Mouse (Mus musculus): ENCODE data around the gene Slc7a11. TPM values are rescaled to one million over a fixed set of nuclear protein-coding genes. Genes with fewer than 3 reads are reported as not detected.
A peak's percentile ranks its signal among the peaks of the same experiment; 100 is the strongest.
"Not testable (repeated sequence)": the region's sequence is repeated elsewhere in the genome, so short reads cannot be mapped to it uniquely, and the experiment has no call there.

The Slc7a11 gene
- polyA plus RNA-seq, 1 experiment from 2014 or later = 2.8 TPM

GRCm38 (mm10) chr3:50442341-50443292, 797 bp downstream of the Slc7a11 start:
- Histone ChIP-seq H3K4me1 (replicated peaks; ENCODE audit: control insufficient read depth, insufficient read depth, low read length) (peaks cover 7% of the 10 kb centered on the region), H3K4me3 (replicated peaks; ENCODE audit: low read length) (peak overlapping the region; percentile 4; the same call in 1 of the 2 replicates), H3K4me2 (ENCODE audit: low read length) (peak overlapping the region; percentile 56), H3K9ac (replicated peaks; ENCODE audit: low read depth, low read length) (peak overlapping the region; percentile 16; the same call in 1 of the 2 replicates), H3K9me3 (ENCODE audit: control insufficient read depth, low read length) (no peaks in the 10 kb centered on the region), H3K27me3 (replicated peaks; ENCODE audit: control insufficient read depth, insufficient read depth, low read length) (no peaks in the 10 kb centered on the region), H3K27ac (ENCODE audit: low read length) (no peak overlapping the region), H3K36me3 (ENCODE audit: control insufficient read depth, insufficient read depth) (no peaks in the 10 kb centered on the region)
- WGBS = 70% methylated on average over 19 of the region's 19 CpGs
- ATAC-seq = peak; percentile 20; the same call in 1 of the 2 replicates

- no peak for ATAC-seq
- WGBS = 91% methylated on average over 3 of the region's 3 CpGs
- Histone ChIP-seq H3K36me3 (ENCODE audit: control insufficient read depth, insufficient read depth) (no peaks in the 10 kb centered on the region), H3K27ac (ENCODE audit: low read length) (no peak overlapping the region), H3K9me3 (ENCODE audit: control insufficient read depth, low read length) (no peaks in the 10 kb centered on the region), H3K9ac (replicated peaks; ENCODE audit: low read depth, low read length) (no peak overlapping the region), H3K4me2 (ENCODE audit: low read length) (no peak overlapping the region), H3K4me1 (replicated peaks; ENCODE audit: control insufficient read depth, insufficient read depth, low read length) (peaks cover 7% of the 10 kb centered on the region), H3K27me3 (replicated peaks; ENCODE audit: control insufficient read depth, insufficient read depth, low read length) (no peaks in the 10 kb centered on the region), H3K4me3 (replicated peaks; ENCODE audit: low read length) (no peak overlapping the region)
These were observed 2.1 kb downstream of the Slc7a11 start for GRCm38 (mm10) chr3:50441330-50441729.

GRCm38 (mm10) chr3:50440409-50440808, 3.0 kb downstream of the Slc7a11 start:
- 91% methylated on average over 2 of the region's 2 CpGs for WGBS
- peaks cover 7% of the 10 kb centered on the region for H3K4me1 ChIP-seq (replicated peaks; ENCODE audit: control insufficient read depth, insufficient read depth, low read length)
- no peak overlapping the region for H3K9ac ChIP-seq (replicated peaks; ENCODE audit: low read depth, low read length)
- H3K9me3 ChIP-seq (ENCODE audit: control insufficient read depth, low read length) = no peaks in the 10 kb centered on the region
- ATAC-seq = no peak
- no peak overlapping the region for H3K4me2 ChIP-seq (ENCODE audit: low read length)
- no peaks in the 10 kb centered on the region for H3K36me3 ChIP-seq (ENCODE audit: control insufficient read depth, insufficient read depth)
- no peak overlapping the region for H3K4me3 ChIP-seq (replicated peaks; ENCODE audit: low read length)
- no peaks in the 10 kb centered on the region for H3K27me3 ChIP-seq (replicated peaks; ENCODE audit: control insufficient read depth, insufficient read depth, low read length)
- H3K27ac ChIP-seq (ENCODE audit: low read length) = no peak overlapping the region

GRCm38 (mm10) chr3:50439429-50439828, 4.0 kb downstream of the Slc7a11 start:
- no peak for ATAC-seq
- H3K27ac ChIP-seq (ENCODE audit: low read length) = no peak overlapping the region
- no peaks in the 10 kb centered on the region for H3K9me3 ChIP-seq (ENCODE audit: control insufficient read depth, low read length)
- no peak overlapping the region for H3K9ac ChIP-seq (replicated peaks; ENCODE audit: low read depth, low read length)
- no peak overlapping the region for H3K4me2 ChIP-seq (ENCODE audit: low read length)
- peaks cover 7% of the 10 kb centered on the region for H3K4me1 ChIP-seq (replicated peaks; ENCODE audit: control insufficient read depth, insufficient read depth, low read length)
- no peaks in the 10 kb centered on the region for H3K27me3 ChIP-seq (replicated peaks; ENCODE audit: control insufficient read depth, insufficient read depth, low read length)
- 93% methylated on average over 5 of the region's 5 CpGs for WGBS
- H3K4me3 ChIP-seq (replicated peaks; ENCODE audit: low read length) = no peak overlapping the region
- no peaks in the 10 kb centered on the region for H3K36me3 ChIP-seq (ENCODE audit: control insufficient read depth, insufficient read depth)

- Histone ChIP-seq H3K4me1 (replicated peaks; ENCODE audit: control insufficient read depth, insufficient read depth, low read length) (peaks cover 3% of the 10 kb centered on the region; the same call in 1 of the 2 replicates), H3K27me3 (replicated peaks; ENCODE audit: control insufficient read depth, insufficient read depth, low read length) (no peaks in the 10 kb centered on the region), H3K4me3 (replicated peaks; ENCODE audit: low read length) (no peak overlapping the region), H3K4me2 (ENCODE audit: low read length) (no peak overlapping the region), H3K27ac (ENCODE audit: low read length) (no peak overlapping the region), H3K9ac (replicated peaks; ENCODE audit: low read depth, low read length) (no peak overlapping the region), H3K36me3 (ENCODE audit: control insufficient read depth, insufficient read depth) (no peaks in the 10 kb centered on the region), H3K9me3 (ENCODE audit: control insufficient read depth, low read length) (no peaks in the 10 kb centered on the region)
- ATAC-seq = no peak
- 36% methylated on average over 4 of the region's 4 CpGs for WGBS
These were observed 4.7 kb downstream of the Slc7a11 start for GRCm38 (mm10) chr3:50438520-50439253.

GRCm38 (mm10) chr3:50438081-50438480, 5.3 kb downstream of the Slc7a11 start:
- not testable (repeated sequence) for H3K4me2 ChIP-seq (ENCODE audit: low read length); H3K36me3 ChIP-seq (ENCODE audit: control insufficient read depth, insufficient read depth); H3K27me3 ChIP-seq (replicated peaks; ENCODE audit: control insufficient read depth, insufficient read depth, low read length); H3K27ac ChIP-seq (ENCODE audit: low read length); ATAC-seq; H3K4me3 ChIP-seq (replicated peaks; ENCODE audit: low read length); H3K4me1 ChIP-seq (replicated peaks; ENCODE audit: control insufficient read depth, insufficient read depth, low read length); H3K9me3 ChIP-seq (ENCODE audit: control insufficient read depth, low read length); H3K9ac ChIP-seq (replicated peaks; ENCODE audit: low read depth, low read length)
- 20% methylated on average over 2 of the region's 2 CpGs for WGBS

- H3K27ac ChIP-seq (ENCODE audit: low read length); H3K4me1 ChIP-seq (replicated peaks; ENCODE audit: control insufficient read depth, insufficient read depth, low read length); ATAC-seq; H3K4me2 ChIP-seq (ENCODE audit: low read length); H3K36me3 ChIP-seq (ENCODE audit: control insufficient read depth, insufficient read depth); H3K4me3 ChIP-seq (replicated peaks; ENCODE audit: low read length); H3K27me3 ChIP-seq (replicated peaks; ENCODE audit: control insufficient read depth, insufficient read depth, low read length); H3K9me3 ChIP-seq (ENCODE audit: control insufficient read depth, low read length); H3K9ac ChIP-seq (replicated peaks; ENCODE audit: low read depth, low read length): not testable (repeated sequence)
- 90% methylated on average over 2 of the region's 2 CpGs for WGBS
These were observed 7.0 kb downstream of the Slc7a11 start for GRCm38 (mm10) chr3:50436409-50436808.

GRCm38 (mm10) chr3:50433831-50434230, 9.6 kb downstream of the Slc7a11 start:
- no peak overlapping the region for H3K4me3 ChIP-seq (replicated peaks; ENCODE audit: low read length)
- ATAC-seq = no peak

GRCm38 (mm10) chr3:50430811-50431210, 12.6 kb downstream of the Slc7a11 start:
- 94% methylated on average over 8 of the region's 8 CpGs for WGBS
- H3K9ac ChIP-seq (replicated peaks; ENCODE audit: low read depth, low read length) = no peak overlapping the region
- H3K4me1 ChIP-seq (replicated peaks; ENCODE audit: control insufficient read depth, insufficient read depth, low read length) = no peaks in the 10 kb centered on the region
- H3K9me3 ChIP-seq (ENCODE audit: control insufficient read depth, low read length) = no peaks in the 10 kb centered on the region
- no peak overlapping the region for H3K27ac ChIP-seq (ENCODE audit: low read length)
- no peak for ATAC-seq
- no peak overlapping the region for H3K4me3 ChIP-seq (replicated peaks; ENCODE audit: low read length)
- no peaks in the 10 kb centered on the region for H3K27me3 ChIP-seq (replicated peaks; ENCODE audit: control insufficient read depth, insufficient read depth, low read length)
- H3K36me3 ChIP-seq (ENCODE audit: control insufficient read depth, insufficient read depth) = no peaks in the 10 kb centered on the region
- no peak overlapping the region for H3K4me2 ChIP-seq (ENCODE audit: low read length)

More at GRCm38 (mm10) chr3:50433831-50434230, 9.6 kb downstream of the Slc7a11 start:
- H3K36me3 ChIP-seq (ENCODE audit: control insufficient read depth, insufficient read depth) = no peaks in the 10 kb centered on the region
- WGBS = 72% methylated on average over 4 of the region's 4 CpGs
- no peaks in the 10 kb centered on the region for H3K9me3 ChIP-seq (ENCODE audit: control insufficient read depth, low read length)
- H3K27me3 ChIP-seq (replicated peaks; ENCODE audit: control insufficient read depth, insufficient read depth, low read length) = no peaks in the 10 kb centered on the region
- H3K9ac ChIP-seq (replicated peaks; ENCODE audit: low read depth, low read length) = no peak overlapping the region
- H3K4me2 ChIP-seq (ENCODE audit: low read length) = no peak overlapping the region
- H3K4me1 ChIP-seq (replicated peaks; ENCODE audit: control insufficient read depth, insufficient read depth, low read length) = no peaks in the 10 kb centered on the region
- H3K27ac ChIP-seq (ENCODE audit: low read length) = no peak overlapping the region

All from forebrain, embryonic 16.5 days (tissue).